Mouse (Mus musculus) embryonic stem cell, embryonic (primary cell): Measurements from ENCODE around the gene Dnajc1.

Source experiments
- CTCF ChIA-PET, 4 experiments: fragments of 300-600 bp in 2 of 4; fragments of 350-600 bp in 2 of 4; sonication (Branson Sonifier 250); formaldehyde crosslinking; loops; one replicate each; lab custom pipeline; 2022; ENCODE audit warnings: inconsistent platforms in 2 of 4; lab: Charles Lee
- POLR2A ChIA-PET, 4 experiments: fragments of 300-600 bp in 2 of 4; fragments of 350-600 bp in 2 of 4; sonication (Branson Sonifier 250); formaldehyde crosslinking; loops; one replicate each; lab custom pipeline; 2022; ENCODE audit warnings: antibody characterized with exemption in 4 of 4, inconsistent platforms in 1 of 4; lab: Charles Lee

Gene Dnajc1

GRCm38 (mm10) chr2:18392331-18393021 lies at the start of gene Dnajc1:
TSS of gene Dnajc1 (minus strand) at chr2:18392830.
- POLR2A ChIA-PET = interaction anchor here in 3 of 4 experiments (0.6 to 1.4 kb wide), 17 partner anchors 9 to 685 kb away, joined by 3 to 6 read pairs (median 3); partner anchors contain the start of gene Commd3 (in 2 of the 3)
- CTCF ChIA-PET = interaction anchor here in 1 of 4 experiments (0.6 kb wide), 1 partner anchor 691 kb away, joined by 4 read pairs; no protein-coding TSS in a partner anchor

- CTCF ChIA-PET = no interaction called here
- POLR2A ChIA-PET = no interaction called here
Measured at GRCm38 (mm10) chr2:18441871-18442270, 49.2 kb upstream of the Dnajc1 start.

GRCm38 (mm10) chr2:18415242-18415641 lies 22.6 kb upstream of the Dnajc1 start:
- CTCF ChIA-PET = no interaction called here
- POLR2A ChIA-PET = no interaction called here

- CTCF ChIA-PET = no interaction called here
- POLR2A ChIA-PET = interaction anchor here in 1 of 4 experiments (0.6 kb wide), 1 partner anchor 170 kb away, joined by 3 read pairs; no protein-coding TSS in a partner anchor
Measured at GRCm38 (mm10) chr2:18403679-18404078, 11.0 kb upstream of the Dnajc1 start.

- ChIA-PET POLR2A (interaction anchor here in 2 of 4 experiments (0.8 to 1.9 kb wide), 2 partner anchors 9 to 10 kb away, joined by 3 to 6 read pairs; partner anchors contain the start of gene Dnajc1 (in 1 of the 2)), CTCF (no interaction called here)
Measured at GRCm38 (mm10) chr2:18401771-18402170, 9.1 kb upstream of the Dnajc1 start.

- ChIA-PET POLR2A (interaction anchor here in 3 of 4 experiments (0.7 to 1.4 kb wide), 15 partner anchors 9 to 404 kb away, joined by 3 to 6 read pairs (median 3); partner anchors contain the start of gene Commd3 (in 2 of the 3)), CTCF (interaction anchor here in 1 of 4 experiments (0.6 kb wide), 1 partner anchor 691 kb away, joined by 4 read pairs; no protein-coding TSS in a partner anchor)
Measured at GRCm38 (mm10) chr2:18393022-18393519, 441 bp upstream of the Dnajc1 start.

GRCm38 (mm10) chr2:18391861-18392260 lies 769 bp downstream of the Dnajc1 start:
- ChIA-PET POLR2A (interaction anchor here in 3 of 4 experiments (0.6 to 1.3 kb wide), 7 partner anchors 10 to 686 kb away, joined by 3 to 6 read pairs (median 3); partner anchors contain the start of gene Commd3 (in 2 of the 3)), CTCF (no interaction called here)

GRCm38 (mm10) chr2:18389631-18390030 lies 3.0 kb downstream of the Dnajc1 start:
- POLR2A ChIA-PET = interaction anchor here in 3 of 4 experiments (0.7 to 1.5 kb wide), 4 partner anchors 11 to 78 kb away, joined by 3 read pairs; no protein-coding TSS in a partner anchor
- CTCF ChIA-PET = interaction anchor here in 1 of 4 experiments (0.6 kb wide), 1 partner anchor 633 kb away, joined by 4 read pairs; no protein-coding TSS in a partner anchor

- ChIA-PET POLR2A (interaction anchor here in 2 of 4 experiments (0.9 to 1.4 kb wide), 4 partner anchors 8 to 351 kb away, joined by 3 to 5 read pairs (median 4); partner anchors contain the start of gene Dnajc1 (in 1 of the 2)), CTCF (interaction anchor here in 1 of 4 experiments (0.6 kb wide), 2 partner anchors 13 to 1377 kb away, joined by 3 read pairs; no protein-coding TSS in a partner anchor)
Measured at GRCm38 (mm10) chr2:18381662-18382061, 11.0 kb downstream of the Dnajc1 start.

GRCm38 (mm10) chr2:18372400-18373182 lies 20.0 kb downstream of the Dnajc1 start:
- POLR2A ChIA-PET = interaction anchor here in 2 of 4 experiments (1.0 to 2.5 kb wide), 3 partner anchors 9 to 20 kb away, joined by 3 to 5 read pairs (median 3); partner anchors contain the start of gene Dnajc1 (in 1 of the 2)
- CTCF ChIA-PET = no interaction called here

GRCm38 (mm10) chr2:18370794-18371498 lies 21.7 kb downstream of the Dnajc1 start:
- ChIA-PET CTCF (no interaction called here), POLR2A (interaction anchor here in 2 of 4 experiments (0.6 to 2.5 kb wide), 3 partner anchors 22 to 1825 kb away, joined by 3 to 6 read pairs (median 5); partner anchors contain the start of gene Dnajc1 (in 1 of the 2))

- ChIA-PET POLR2A (no interaction called here), CTCF (no interaction called here)
Measured at GRCm38 (mm10) chr2:18364402-18364801, 28.2 kb downstream of the Dnajc1 start.

GRCm38 (mm10) chr2:18355293-18355692 lies 37.3 kb downstream of the Dnajc1 start:
- ChIA-PET POLR2A (no interaction called here), CTCF (interaction anchor here in 3 of 4 experiments (0.6 to 1.0 kb wide), 3 partner anchors 12 to 946 kb away, joined by 3 to 4 read pairs (median 3); no protein-coding TSS in a partner anchor)

GRCm38 (mm10) chr2:18352620-18353019 lies 40.0 kb downstream of the Dnajc1 start:
- POLR2A ChIA-PET = no interaction called here
- CTCF ChIA-PET = no interaction called here

- ChIA-PET POLR2A (interaction anchor here in 3 of 4 experiments (0.6 to 1.0 kb wide), 4 partner anchors 14 to 313 kb away, joined by 3 to 7 read pairs (median 3); partner anchors contain the start of gene Dnajc1 (in 1 of the 3)), CTCF (interaction anchor here in 1 of 4 experiments (1.4 kb wide), 1 partner anchor 12 kb away, joined by 3 read pairs; no protein-coding TSS in a partner anchor)
Measured at GRCm38 (mm10) chr2:18343464-18343863, 49.2 kb downstream of the Dnajc1 start.

- ChIA-PET CTCF (no interaction called here), POLR2A (no interaction called here)
Measured at GRCm38 (mm10) chr2:18318671-18319070, 74.0 kb downstream of the Dnajc1 start.

GRCm38 (mm10) chr2:18317503-18318281 lies 74.9 kb downstream of the Dnajc1 start:
- CTCF ChIA-PET = no interaction called here
- POLR2A ChIA-PET = interaction anchor here in 1 of 4 experiments (0.7 kb wide), 1 partner anchor 16 kb away, joined by 3 read pairs; no protein-coding TSS in a partner anchor
